Mouse (Mus musculus): ENCODE data around the gene Oosp1.

The Oosp1 gene

DNA sequence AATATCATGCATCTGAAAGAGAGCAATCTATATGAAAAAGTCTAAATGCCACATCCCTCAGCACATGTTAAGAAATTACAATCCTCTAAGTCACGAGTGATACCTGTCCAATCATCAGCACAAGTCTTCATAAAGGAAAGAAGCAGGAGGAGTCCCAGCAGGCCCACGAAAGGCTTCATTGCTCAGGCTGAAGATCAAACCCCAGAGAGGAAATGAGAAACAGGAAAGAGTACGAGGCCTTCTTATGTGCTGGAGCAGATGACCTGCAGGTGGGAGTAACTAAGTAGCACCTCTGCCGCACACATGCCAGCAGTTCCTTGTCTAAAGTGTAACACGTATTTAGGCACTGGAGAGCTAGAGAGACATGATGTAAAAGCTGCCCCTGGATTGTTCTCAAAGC is at the start of gene Oosp1:
TSS of gene Oosp1 (minus strand) at position 312 of the 400 bp plus-strand sequence.
- no peak for DNase-seq (ENCODE audit: inconsistent ontology term)

DNA sequence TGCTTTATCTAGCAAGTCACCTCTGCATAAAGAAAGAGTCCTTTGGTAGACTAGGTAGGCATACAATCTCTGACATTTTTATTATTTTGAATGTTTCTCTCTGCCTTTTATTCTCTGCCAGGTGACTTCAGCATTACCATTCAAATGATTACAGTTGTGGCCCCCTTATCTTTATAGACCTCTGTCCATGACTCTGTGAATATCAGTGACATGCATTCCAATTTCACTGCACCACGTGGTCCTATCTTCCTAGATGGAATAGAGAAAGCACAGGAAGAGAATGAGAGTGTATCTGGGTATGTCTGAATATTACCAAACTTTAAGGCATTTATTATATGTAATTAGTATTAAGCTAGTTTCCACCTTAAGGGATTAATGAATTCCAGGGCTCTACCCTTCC is 45.5 kb upstream of the Oosp1 start:
- no peak for DNase-seq (ENCODE audit: inconsistent ontology term)

DNA sequence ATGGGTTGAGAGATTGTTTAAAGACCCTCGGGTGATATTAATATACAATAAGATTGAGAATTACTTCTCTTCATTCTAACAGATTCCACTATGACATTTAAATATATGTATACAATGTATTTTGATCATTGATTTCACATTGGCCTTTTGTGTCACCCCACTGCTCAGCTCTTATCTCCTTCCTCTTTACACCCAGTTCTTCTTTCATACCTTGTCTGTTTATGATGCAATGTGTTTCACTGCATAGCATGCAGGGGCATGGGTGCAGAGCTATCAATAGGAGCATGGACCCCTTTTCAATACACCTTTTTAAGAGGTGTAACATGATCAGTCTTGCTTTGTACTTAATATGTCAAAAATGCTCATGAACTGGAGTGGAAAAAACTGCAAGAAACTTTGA is 39.3 kb upstream of the Oosp1 start:
- no peak for DNase-seq (ENCODE audit: inconsistent ontology term)

DNA sequence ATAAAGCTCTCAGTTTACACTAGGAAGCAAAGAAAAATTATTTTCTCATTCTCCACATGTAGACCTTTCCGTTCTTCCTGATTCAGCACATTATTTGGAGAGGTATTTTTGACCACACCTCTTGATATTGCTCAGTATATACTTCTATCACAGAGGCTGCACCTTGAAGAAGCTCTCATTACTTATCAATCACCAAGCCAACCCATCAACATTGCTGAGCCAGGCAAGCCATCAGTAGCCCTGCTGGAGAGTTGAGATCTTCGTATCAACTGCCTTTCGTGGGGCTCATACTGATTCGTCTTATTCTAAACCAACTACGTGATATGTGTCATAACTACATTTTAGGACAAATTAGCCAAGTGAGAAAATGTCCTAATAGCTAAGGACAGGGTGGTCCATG is 36.4 kb upstream of the Oosp1 start:
- DNase-seq (ENCODE audit: inconsistent ontology term) = no peak

DNA sequence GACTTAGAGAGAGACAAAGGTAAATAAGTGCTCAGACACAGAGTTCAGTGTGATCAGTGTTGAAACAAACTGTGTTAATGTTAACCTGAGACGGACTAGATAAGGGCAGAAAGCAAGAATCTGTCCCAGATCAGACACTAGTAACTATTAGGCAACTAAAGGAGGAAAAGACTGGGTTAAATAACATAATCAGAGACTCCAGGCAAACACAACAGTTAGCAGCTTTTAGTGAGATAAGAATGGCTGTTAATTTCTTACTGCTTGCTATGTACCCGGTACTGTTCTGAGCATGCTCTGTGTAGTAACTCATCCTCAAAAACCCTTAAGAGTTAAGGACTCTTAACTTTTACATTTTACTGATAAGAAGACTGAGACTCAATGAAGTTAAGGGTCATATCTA is 35.0 kb upstream of the Oosp1 start:
- DNase-seq (ENCODE audit: inconsistent ontology term) = no peak

DNA sequence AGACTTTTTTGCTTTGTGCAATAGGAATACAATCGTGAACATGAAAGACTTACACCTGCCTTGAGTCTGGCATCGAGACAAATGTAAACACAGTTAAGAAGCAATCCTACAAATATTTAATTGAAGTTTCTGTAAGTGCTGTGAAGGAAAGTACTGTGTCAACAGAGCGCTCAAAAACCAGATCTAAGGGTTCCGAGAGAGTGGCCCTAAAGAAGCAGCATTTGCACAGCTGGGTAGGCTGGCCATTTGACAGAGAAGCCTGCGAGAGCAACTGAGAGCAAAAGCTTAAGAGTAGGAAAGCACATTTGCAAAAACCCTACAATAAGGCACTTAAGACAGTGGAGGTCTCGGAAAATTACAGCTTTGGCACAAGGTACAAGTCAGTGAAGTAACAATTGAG is 33.3 kb upstream of the Oosp1 start:
- DNase-seq (ENCODE audit: inconsistent ontology term) = no peak

DNA sequence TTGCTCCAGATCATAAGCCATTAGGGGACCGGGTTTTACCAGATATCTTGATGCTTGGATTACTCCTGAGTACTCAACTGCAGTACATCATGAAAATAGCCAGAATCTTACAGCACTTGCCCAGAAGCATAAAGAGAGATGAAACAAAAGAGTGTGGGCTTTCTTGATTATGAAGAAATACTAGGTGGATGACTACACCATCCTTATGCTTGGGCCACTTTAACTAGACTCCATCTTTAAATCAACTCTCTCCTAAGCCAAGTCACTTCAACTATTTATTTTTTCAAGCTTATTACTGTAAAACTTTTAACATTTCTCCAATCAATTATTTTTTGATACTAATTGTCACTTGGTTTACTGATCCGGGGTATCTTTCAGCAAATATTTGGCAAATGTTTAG is 32.9 kb upstream of the Oosp1 start:
- no peak for DNase-seq (ENCODE audit: inconsistent ontology term)

DNA sequence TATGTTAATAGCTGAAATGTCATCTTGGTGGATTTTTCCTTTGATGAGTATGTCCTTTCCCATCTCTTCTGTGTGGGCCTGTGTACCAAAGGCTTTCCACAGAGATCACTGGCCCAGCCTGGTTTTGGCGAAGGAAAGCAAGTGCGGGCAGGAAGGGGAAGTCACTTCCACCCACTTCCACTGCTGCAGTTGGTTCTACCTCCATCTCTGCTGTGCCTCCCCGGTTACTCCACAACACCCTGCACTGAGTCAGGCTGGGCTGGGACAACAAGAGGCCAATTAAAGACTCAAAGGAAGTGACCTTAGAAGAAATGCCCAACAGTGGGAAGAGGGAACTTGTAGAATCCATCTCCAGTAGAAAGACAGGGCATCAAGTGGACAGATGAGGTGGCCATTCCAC is 29.1 kb upstream of the Oosp1 start:
- DNase-seq (ENCODE audit: inconsistent ontology term) = no peak

DNA sequence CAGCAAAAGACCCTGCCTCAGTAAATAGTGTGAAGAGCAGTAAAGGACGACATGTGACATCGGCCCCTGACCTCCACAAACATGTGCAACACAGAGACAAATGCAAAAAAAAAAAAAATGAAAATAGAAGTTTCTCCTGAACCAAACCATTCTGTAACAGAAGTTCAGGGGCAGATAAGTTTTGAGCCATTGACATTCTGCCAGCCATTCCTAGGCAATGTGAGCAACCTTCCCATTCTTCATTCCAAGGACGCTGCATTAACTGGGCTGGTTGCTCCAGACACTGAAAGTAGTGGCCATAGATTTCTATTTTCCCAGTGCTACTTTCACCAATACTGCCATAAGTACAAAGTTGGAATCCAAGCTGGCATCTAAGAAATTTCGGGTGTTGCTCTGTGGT is 21.5 kb upstream of the Oosp1 start:
- DNase-seq (ENCODE audit: inconsistent ontology term) = no peak

DNA sequence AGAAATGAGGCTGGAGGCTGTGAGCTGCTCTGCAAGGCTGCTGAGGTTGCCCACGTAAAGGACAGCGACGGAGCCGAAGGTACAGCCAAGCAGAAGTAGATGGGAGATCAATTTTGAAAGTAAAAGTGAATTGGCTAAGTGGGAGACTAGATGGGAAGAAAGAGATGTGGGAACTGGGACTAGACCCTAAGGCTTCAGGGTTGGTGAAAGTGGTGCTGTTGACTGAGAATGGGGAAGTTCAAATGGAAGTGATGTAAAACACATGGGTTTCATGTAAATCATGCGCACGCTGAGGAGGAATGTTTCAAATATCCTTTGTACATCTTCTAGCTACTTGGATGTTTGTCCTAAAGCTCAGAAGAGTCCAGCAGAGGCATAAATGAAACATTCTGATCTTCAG is 7.4 kb upstream of the Oosp1 start:
- DNase-seq (ENCODE audit: inconsistent ontology term) = no peak

DNA sequence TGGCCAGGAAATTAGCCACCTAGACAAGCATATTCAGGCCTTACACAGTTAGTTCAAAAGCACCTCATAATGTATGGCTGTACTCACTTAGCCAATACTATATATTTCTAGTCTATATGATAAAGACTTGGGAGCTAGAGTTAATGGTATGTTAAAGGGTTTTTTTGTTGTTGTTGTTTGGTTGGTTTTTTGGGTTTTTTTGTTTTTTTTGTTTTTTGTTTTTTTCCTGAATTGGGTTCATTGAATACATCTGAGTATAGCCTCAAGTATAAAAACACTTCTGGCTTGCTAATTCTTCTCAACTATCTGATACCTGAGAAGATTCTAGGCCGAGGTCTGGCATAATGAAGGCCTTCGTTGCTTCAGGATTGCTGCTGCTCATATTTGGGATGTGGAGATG is 5.8 kb upstream of the Oosp1 start, which contains the start of gene Oosp3:
TSS of gene Oosp3 (plus strand) at position 301 of the 400 bp plus-strand sequence.
- no peak for DNase-seq (ENCODE audit: inconsistent ontology term)

DNA sequence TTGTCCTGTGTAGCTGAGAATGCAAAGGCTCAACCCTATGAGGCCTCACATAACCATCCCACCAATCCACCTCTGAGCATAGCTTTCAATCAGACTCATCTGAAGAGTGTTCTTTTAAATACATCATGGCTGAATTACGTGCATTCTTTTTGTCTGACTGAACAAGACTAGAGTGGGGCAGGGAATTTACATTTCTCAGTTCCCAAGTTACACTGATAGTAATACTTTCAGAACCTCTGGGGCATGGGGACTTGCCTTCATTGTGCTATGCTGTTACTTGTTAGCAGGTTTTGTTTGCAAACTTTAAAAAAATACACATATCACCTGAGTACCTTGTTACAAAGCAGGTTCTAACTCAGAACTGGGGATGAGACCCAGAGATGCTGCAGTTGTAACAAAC is 504 bp upstream of the Oosp1 start:
- DNase-seq (ENCODE audit: inconsistent ontology term) = no peak

DNA sequence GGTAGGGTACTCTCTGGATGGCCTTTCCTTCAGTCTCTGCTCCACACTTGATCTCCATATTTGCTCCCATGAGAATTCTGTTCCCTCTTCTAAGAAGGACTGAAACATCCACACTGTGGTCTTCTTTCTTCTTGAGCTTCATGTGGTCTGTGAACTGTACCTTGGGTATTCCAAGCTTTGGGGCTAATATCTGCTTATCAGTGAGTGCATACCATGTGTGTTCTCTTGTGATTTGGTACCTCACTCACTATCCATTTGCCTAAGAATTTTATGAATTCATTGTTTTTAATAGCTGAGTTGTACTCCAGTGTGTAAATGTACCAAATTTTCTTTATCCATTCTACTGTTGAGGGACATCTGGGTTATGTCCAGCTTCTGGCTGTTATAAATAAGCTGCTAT is 29.4 kb downstream of the Oosp1 start:
- DNase-seq (ENCODE audit: inconsistent ontology term) = no peak

DNA sequence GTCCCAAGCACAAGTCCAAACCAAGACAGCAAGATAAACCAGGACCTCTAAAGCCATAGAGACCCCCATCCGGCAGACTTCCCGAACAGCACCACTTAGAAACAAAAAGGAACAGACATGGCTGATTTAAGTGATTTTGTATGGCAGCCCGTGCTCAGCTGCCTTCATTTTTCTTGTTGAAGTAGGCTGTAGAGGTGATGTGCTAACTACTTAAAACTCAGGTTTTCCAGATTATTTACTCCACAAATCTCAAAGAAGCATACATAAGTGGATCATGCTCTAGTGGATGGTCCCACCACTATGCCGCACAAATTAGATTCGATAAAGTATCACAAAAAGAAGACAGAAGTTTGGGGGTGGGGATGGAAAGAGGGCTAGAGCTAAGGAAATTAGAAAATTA is 30.5 kb downstream of the Oosp1 start, which contains the start of gene Oosp2:
TSS of gene Oosp2 (minus strand) at position 101 of the 400 bp plus-strand sequence.
- DNase-seq (ENCODE audit: inconsistent ontology term) = no peak

DNA sequence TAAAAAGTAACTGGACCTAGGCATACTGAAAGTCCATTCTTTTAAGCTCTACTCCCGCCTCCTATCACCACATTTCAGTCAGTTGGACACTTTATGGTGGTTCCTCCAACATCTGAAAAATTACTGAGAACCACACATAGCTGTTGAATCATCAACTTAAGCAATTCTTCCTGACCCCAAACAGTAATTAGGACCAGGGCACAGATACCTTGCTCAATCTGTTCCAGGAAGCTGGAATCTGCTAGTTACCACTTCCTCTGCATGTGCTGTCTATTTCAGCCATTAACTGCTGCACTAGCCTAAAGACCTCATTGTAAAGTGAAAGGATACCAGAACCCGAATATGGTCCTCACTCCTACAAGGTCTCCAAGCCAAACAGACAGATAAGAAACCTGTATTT is 31.8 kb downstream of the Oosp1 start:
- no peak for DNase-seq (ENCODE audit: inconsistent ontology term)

DNA sequence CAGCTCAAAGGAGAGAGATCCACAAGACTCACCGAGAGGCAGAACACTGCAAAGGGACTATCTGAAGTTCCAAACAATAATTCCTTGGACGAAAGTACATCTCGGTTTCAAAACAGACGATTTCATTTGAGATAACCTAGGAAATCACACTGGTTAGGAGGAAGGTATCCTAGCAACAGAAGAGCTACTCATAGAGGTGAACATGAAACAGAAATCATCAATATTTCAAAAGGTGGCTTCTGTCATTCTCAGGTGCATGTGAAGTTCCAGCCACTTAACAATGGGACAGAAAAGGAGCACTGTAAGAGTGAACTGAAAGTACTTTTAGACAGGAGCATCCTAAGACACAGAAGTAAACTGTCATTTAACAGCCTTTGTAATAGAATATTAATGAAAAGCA is 41.4 kb downstream of the Oosp1 start:
- no peak for DNase-seq (ENCODE audit: inconsistent ontology term)

DNA sequence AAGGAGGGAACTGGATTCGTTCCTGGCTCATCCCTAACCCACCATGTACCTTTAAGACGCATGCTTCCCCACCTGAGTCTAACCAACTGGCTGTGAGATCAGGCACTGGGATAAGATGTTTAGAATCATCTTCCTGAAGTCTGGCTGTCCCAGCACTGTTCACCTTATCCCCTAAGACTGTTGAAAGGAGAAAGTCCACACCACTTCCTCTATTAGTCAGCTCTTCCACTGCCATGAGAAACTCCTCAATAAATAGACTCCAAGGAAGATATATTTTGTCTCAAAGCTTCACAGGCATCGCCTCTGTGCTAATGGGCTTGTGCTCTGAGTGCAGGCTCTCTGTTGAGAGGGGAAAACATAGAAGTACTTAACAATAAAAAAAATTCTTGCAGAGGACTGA is 44.8 kb downstream of the Oosp1 start:
- no peak for DNase-seq (ENCODE audit: inconsistent ontology term)

DNA sequence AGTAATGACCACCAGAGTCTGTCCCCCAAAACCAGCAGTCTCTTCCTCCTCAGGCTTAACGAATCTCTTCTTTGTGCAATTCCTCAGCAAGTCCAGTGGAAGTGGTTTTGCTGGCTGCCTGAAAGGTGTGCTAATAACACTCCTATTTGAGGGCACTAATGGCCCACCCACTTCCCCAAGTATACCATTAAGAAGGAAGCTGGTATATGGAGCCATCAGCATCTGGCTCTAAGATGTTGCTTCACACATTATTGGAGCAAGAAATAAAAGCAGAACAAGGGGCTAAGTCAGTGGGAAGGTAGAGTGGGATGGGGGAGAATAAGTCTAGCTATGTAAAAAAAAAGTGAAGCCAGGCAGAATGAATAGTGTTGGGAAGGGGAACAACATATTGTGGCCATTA is 50.2 kb downstream of the Oosp1 start, which contains the start of gene Ms4a3:
TSS of gene Ms4a3 (minus strand) at position 120 of the 400 bp plus-strand sequence.
- no peak for DNase-seq (ENCODE audit: inconsistent ontology term)

DNA sequence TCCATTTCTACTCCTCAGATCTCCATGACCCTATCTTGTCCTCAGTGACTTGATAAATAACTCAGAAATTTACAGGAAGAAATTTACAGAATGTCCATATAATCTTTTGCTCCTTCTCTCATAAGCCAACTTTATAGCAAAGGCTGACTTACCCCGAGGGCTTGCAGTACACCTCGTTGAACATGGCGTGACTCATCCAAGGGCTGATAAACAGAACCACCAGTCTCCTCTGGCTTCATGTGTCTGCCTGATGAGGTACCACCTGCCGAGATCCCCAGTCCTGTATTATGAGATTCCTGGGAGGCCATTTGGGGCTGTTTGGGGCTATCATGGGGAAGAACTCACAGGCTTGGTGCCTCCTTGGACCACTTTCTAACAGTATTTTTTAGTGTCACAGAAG is 51.9 kb downstream of the Oosp1 start:
- DNase-seq (ENCODE audit: inconsistent ontology term) = peak; percentile 2

DNA sequence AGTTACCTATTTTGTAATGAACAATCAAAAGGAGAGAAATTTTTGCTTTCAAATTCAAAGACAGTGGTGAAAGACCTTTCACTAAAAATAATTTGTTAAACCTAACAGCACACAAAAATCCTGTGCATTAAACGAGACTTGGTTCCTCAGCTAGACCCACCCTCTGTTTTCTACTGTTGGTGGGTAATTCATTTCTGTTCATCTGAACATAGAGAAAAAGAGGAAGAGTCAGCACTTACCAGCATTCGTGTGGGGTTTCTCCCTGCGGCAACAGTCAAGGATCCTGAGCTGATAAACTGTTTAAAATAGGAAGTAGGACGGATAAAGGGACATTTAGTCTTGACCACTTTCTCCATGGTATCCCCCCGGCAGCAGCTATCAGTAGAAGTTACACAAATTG is 55.4 kb downstream of the Oosp1 start:
- DNase-seq (ENCODE audit: inconsistent ontology term) = no peak

DNA sequence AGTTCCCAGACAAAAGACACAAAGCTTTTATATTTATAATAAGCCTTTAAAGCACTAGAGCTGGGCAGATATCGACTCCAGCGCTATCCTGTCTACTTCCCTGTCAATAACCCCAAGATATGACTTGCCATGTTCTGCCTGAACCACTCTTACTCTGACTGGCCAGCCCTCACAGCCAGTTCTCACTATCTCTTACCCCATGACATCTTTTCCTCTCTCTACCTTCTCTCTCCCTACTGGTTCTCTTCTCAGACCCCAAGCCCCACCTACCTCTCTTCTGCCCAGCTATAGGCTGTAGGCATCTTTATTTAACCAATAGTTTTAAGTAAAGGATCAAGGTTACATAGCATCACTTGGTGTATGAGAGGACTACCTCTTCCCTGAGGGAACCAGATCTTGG is 56.6 kb downstream of the Oosp1 start:
- DNase-seq (ENCODE audit: inconsistent ontology term) = no peak

DNA sequence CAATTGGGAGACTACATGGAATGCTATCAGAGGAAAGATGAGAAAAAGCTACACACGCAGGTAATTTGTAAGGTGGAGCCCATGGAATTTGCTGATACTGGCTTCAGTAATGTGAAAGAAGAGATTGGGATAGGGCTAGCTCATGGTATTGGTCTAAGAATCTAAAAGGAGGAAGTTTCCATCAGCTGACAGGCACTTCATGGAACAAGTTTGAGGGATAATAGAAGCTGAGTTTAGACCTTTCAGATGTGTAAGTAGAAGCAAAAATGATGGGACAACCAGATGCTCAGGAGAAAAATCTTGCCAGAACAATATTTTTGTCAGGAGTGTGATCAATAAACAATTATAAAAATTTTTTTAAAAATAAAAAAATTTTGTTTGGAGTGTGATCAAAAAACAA is 57.2 kb downstream of the Oosp1 start:
- no peak for DNase-seq (ENCODE audit: inconsistent ontology term)

DNA sequence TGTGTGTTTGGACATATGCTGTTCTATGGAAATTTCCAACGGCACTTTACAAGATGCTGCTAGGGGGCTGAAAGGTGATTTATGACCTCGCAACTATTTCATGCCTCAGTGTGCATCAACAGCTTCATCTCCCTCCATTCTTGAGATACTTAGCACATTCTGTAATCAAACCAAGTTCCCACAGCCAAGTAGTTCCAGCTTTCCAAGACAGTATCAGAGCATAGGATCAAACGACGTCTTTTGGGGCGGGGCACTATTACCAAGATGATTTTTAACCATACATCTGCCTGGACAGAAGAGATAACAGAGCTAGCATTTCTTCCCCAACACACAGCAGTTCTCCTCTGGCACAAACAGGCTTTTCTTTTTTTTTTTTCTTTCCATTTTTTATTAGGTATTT is 65.7 kb downstream of the Oosp1 start:
- DNase-seq (ENCODE audit: inconsistent ontology term) = no peak

DNA sequence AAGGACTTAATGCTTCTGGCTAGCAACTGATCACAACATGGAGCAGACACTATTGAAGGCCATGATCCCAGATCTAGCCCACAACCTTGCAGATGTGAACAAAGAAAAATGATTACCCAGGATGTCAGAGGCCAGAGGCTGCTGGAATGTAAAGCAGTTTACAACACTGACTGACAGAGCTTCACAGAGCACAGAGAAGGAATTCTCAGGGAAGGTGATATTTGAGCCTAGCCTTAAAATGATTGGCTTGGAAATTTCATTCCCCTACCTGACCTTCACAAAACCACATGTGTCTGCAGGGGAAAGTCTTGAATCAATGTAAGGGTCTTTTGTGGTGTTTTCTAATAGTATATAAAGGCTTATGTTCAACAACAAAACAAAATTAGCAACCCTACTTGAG is 66.2 kb downstream of the Oosp1 start:
- no peak for DNase-seq (ENCODE audit: inconsistent ontology term)

DNA sequence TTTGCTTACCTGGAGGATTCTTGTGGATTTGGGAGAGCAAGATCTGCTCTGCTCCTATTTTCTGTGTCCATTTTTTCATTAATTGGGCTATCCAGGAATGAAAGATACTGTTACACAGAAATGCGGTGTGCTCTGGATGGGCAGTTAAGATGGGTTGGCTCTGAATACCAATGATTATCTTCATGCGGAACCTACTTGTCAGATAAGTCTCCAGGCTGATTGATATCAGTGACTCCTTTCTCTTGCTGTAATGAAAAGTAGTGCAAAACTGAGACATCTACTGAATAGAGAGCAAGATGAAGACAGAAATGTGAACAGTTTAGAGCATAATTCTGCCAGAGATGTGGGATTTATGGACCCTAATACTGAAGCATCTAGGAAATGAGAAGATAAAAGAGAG is 67.4 kb downstream of the Oosp1 start, which contains the start of gene Ms4a2:
TSS of gene Ms4a2 (minus strand) at position 169 of the 400 bp plus-strand sequence.
- no peak for DNase-seq (ENCODE audit: inconsistent ontology term)

Data from Muller cell, postnatal 12 days (primary cell).